Mouse (Mus musculus) small intestine, adult 2 months (tissue): ENCODE data around the gene Pyy.

Source experiments
- CTCF ChIP-seq: fragments of 200-500 bp; IDR thresholded peaks from 2 replicates; pipeline ENCODE4 v1.5.1; 2012; ENCODE audit warnings: low read depth, mild to moderate bottlenecking, control low read depth, inconsistent platforms, low read length, moderate library complexity, mixed read lengths; ENCODE audit not compliant: insufficient replicate concordance, insufficient read length; ENCODE audit errors: extremely low read depth
- POLR2A ChIP-seq: fragments of 200-500 bp; IDR thresholded peaks from 2 replicates; pipeline ENCODE4 v1.6.1; 2012; ENCODE audit warnings: low read depth, mild to moderate bottlenecking, control low read depth, inconsistent platforms, low read length, moderate library complexity

- TF ChIP-seq POLR2A (no peak), CTCF (no peak)
Measured at GRCm38 (mm10) chr11:102095676-102096075, 12.0 kb downstream of the Pyy start.
